Mouse (Mus musculus): ENCODE results near the gene Cacna1g.
A peak's percentile ranks its signal among the peaks of the same experiment; 100 is the strongest.

Gene Cacna1g

DNA sequence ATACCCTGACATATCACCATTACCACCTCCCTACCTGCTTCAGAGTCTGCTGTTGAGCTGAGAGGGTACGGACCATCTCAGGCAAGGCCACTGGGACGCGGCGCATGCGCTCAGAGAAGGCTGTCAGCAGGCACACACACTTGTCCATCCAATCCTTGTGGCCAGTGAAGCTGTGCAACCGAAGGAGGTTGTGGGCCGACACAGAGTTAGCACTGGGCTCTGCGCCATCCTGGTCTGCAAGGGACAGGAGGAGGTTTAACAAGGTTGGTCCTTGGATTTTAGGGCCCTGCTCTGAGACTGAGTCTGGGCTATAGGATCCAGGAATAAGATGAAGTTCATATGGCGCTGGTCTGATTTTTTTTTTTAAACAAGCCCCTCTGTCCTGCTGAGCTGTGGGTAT is 6.4 kb upstream of the Cacna1g start:
- no peak for DNase-seq

DNA sequence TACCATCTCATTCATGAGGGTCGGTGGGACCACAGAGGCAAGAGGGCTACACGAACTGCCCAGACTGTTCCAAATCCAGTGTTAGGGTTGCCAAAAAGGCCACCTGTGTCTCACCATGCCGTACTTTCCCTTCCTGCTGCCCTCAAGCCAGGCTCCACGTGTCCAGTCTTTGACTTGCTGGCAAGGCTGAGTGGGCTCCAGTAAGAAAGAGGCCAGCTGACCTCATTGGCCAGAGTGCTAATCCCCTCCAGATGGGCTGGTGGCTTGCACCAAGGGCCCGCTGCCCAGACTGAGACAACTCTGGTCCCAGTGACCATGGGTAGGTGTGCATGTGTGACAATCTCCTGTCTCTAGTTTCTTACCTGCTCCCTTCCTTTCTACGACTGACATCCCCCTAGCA is 3.7 kb upstream of the Cacna1g start:
- no peak for DNase-seq

DNA sequence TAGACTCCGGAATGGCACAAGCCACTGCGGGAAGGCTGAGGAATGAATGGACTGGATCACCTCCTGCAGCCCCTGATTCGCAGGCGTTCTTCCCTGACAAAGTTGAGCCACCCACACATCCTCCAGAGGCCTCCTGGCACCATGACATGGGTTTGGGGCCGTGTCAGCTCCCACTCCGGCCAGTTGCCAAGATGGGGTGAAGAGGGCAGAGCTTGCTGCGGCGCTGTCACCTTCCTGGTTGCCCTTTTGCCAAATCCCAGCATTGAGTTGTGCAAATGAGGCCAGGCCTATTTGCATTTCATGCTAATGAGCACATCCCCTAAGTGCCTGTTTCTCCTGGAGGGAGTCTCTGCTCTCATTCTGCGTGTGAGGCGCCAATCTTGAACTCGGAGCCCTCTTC is 1.7 kb upstream of the Cacna1g start:
- peak; percentile 49 to 70 for DNase-seq

DNA sequence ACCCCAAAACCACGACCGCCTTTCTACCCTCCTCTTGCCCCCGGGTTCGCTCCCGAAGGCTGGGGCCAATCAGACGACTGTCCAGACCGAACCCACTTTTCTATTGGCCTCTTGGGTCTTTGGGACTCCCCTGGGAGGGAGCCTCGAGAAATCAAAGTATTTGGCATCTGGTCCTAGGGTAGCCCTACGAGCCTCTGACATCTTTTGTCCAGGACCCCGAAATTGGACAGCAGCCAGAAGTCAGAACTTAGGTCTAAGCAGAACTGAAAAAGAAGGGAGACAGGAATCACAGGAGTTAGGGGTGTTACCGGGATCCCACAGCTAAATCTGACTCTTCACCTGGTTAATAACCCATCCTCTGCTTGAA is 529 bp upstream of the Cacna1g start:
- no peak for DNase-seq

DNA sequence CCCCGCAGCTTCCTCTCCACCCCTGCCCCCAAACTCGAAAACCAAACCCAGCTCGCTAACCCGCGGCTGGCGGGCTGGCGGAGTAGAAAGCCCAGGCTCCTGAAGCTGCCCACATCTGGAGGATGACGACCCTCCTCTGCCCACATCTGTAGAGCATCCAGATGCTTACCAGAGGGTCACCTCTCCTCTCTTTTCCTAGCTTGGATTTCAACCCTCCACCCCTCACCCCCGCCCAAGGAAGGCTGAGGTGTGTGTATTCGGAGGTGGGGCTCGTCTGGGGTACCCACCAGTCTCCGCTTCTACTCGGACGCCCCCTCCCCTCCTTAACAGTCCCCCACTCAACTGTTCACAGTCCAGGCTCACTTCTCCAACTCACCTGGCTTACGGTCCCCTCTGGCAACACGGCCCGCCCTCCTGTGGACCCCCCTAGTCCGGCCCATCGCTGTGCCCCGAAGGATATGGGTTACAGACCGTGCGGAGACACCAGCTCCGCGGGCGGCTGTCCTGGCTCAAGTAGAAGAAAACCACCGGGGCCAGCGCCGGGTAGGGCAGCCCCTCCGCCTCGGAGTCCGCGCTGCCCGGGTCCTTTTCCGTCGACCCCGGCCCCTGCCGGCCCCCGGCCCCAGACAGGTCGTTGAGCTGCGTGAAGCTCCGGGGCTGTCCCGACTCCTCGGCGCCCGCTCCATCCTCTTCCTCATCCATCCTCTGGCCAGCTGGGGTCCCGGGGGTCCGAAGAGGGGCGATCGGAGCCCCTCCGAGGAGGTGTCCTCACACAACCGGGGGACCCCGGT is 887 bp downstream of the Cacna1g start:
- DNase-seq: no peak

DNA sequence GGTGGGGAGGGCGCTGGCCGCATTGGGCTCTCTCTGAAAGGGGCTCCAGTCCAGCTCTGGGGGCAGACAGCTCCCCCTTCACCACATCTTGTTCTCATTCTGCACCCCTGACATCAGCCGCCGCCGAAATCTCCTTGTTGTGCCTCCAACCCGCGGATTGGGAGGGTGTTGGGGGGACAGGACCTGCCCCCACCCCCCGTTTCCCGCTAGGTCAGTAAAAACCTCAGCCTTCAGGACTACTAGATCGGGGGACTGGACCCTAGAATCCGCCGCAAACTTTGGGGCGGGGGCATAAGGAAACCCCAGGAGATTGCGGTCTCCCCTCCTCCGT is 1.4 kb downstream of the Cacna1g start:
- DNase-seq: no peak

DNA sequence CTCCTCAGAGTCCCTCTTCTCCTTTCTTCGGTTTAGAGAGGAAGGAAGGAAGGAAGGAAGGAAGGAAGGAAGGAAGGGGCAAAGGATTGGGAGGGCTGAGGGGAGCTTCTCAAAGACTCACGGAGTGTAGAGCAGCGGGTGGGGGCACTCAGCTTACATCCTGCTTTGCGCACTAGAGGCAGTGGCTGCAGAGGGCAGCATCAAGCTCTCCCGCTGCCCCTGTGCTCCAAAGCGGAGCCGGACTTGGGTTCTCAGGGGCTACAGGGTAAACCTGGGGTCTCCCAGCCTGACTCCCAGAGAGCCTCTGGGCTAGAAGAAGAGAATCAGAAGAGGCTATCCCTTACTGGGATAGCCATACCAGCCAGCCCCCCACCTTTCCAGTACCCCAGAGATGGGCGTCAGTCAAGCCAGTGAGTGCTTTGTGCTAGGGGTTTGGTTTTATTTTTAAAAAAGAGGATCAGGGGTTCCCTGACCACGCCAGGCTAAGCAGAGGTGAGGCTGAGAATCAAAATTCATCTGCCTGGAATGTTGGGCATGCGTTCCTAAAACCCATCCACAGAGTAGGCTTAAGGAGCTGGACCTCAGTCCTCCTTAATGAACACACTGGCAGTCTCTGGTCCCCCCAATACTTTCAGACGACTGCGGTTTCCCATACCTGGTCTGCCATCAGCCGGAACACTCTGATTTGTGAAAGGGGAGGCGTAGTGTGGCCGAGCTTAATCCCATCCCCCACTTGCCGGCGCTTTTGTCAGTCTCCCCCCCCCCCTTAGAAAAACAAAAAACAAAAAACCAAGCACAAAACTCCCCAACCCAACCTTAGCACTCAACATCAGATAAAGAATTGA is 2.0 kb downstream of the Cacna1g start:
- DNase-seq: no peak

DNA sequence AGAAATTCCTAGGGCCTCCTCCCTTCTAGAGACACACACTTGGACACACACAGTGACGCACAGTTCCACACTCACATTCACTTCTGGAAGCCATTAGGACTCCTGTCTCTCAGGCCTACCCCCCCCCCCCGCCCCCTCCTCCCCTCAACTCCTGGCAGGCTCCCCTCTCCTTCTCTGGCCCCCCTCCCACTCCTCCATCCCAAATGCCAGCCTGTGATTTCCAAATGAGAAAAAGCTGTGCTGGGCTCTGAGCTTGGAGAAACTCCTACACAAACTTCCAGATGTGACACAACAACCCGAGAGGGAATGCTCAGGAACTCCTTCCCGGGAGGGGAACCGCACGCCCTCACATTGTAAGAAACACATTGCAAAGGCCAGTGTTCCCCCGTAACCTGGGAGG is 3.6 kb downstream of the Cacna1g start:
- DNase-seq: no peak

DNA sequence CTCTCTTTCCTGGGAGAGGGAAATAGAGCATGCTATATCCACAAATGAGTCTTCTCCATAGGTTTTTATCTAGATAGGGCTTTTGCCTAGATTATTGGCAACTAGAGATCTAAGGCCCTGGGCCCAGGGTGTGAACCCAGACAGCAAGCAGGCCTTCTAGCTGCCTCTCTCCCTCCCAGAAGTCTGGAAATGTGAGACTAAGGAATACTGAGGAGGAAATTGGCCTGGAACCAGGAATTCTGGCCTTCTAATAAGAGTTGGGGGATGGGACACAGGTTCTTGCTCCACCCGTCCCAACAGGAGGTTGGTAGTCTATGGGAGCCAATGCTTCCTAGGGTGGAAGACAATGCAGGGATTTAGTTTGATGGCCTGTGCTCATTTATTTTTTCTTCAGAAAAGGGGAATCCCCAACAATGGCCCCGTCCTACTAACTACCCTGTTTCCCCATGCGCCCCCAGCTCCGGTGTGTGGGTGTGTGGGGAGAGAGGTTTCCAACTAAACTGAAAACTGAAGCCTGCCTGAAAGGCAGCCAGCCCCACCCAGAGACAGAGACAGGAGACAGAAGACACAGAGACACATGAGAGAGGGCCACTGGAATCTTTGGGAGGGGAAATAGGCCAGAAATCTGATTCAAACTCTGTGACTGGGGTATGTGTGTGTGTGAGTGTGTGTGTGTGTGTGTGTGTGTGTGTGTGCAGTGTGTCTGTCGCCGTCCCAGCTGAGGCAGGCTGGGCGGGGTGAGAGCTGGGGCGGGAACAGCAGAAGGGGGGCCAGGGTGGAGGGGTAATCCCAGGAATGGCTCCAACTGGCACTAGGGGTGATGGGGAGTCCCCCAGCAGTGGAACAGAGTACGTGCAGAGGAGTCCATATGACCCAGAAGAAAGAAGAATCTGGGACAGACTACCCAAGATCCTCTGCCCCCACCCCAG is 4.6 kb downstream of the Cacna1g start:
- DNase-seq: no peak

DNA sequence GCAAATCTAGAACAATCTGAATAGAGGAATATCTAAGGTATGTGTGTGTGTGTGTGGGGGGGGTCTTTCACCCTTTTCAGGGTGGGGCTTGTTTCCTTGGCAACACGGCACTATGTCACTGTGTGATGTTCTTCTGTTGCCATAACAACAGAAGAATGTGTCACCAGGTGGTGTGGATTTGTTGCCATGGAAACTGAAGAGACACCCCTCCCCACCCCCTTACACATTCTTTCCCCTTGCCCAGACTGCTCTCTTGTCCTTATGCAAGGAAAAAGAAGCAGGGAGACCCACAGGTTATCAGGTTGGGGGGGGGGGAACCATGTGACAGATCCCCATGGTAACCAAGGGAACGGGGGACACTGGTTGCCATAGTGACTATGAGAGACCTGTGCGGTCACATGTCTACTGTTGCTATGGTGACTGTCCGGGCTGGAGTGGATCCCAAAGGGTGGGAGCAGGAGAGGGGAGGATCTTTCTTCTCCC is 5.4 kb downstream of the Cacna1g start:
- no peak for DNase-seq

DNA sequence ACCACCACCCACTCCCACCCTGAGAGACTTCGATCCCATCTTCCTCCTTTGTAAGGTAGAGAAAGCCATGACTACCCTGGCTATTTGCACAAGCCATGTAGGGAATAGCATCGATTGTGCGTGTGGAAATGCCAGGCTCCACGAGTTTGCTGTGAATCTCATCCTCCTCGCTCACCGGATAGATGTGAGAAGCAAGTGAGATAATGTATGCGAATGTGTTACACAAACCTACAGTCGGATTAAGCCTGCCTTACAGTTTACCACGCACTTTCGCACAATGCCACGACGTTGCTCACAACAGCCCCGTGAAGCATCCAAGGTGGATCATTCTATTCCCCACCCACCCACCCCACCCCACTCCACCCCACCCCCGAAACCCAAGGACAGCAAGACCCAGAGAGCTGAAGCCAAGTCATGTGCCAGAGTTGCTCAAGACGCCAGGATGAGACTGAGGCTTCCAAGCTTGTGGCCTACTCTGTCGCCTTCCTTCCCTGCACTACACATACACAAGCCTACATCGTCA is 7.6 kb downstream of the Cacna1g start:
- DNase-seq: no peak

DNA sequence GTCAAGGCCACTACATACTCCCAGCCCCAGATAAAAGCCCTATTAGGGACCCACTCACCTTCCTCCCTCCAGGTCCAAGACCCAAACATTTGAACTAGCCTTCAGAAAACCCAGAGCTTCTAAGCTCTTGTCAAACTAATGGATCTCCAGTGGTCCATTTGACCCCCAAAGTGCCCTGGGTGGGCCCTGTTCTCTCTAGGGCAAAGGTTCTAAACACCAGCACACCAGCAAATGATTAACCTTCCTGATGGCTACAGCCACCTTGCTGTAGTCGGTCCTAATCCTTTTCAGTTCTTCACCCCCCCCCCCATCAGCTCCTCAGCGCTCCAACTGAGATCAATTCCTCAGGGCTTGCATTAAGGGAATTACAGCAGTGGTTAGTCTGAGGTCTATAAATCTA is 9.8 kb downstream of the Cacna1g start:
- DNase-seq: peak in 1 of 2 experiments; percentile 68

DNA sequence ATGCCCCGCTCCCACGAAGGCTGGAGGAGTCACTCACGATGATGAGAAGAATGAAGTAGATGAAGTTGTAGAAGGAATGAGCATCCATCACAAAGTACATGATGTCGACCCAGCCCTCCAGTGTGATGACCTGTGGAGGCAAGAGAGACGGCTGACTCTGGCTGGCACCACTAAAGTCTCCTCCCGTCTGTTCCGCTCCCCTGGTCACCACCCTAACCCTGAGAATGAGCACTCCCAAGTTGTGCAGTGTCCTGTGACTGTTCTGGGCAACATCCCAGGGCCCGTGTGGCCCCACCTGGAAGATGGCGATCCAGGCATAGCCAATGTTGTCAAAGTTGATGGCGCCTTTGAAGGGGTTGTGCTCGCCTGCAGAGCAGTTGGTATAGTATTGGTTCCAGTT is 12.1 kb downstream of the Cacna1g start:
- DNase-seq: peak; percentile 70 to 88

DNA sequence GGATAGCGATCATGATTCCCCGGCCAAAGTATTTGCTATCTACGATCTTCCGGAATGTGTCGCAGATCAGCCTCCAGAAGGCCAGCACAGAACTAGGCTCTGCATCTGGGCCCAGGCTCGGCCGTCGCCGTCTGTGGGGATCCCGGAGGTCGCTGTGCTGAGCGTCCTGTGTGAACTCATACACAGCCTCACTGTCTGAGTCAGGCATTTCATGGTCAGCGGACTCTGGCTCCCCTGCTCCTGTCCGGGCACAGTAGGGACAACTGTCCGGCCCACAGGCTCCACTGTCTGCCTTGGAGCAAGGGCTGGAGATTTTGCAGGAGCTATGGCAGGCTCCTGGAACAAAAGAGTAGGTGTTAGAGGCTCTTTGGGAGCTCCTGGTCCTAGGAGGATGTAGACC is 17.0 kb downstream of the Cacna1g start:
- no peak for DNase-seq

DNA sequence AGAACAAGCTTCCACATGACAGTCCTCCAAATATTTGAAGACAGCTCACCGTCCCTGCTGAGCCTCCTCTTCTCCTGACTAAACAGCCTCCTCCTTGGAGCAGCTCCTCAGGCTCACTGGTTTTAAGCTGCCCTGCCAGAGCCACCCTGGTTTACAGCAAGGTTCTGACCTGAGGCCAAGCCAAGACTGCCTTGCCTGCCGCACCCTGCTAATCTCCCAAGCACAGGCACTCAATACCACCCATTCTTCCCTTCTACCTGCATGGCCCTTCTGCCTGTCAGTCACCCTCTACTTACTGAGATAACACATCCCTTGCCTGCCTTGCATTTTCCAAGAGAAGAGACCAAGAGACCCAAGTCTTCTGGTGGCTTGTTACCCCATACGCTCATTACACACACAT is 17.7 kb downstream of the Cacna1g start:
- DNase-seq: no peak

DNA sequence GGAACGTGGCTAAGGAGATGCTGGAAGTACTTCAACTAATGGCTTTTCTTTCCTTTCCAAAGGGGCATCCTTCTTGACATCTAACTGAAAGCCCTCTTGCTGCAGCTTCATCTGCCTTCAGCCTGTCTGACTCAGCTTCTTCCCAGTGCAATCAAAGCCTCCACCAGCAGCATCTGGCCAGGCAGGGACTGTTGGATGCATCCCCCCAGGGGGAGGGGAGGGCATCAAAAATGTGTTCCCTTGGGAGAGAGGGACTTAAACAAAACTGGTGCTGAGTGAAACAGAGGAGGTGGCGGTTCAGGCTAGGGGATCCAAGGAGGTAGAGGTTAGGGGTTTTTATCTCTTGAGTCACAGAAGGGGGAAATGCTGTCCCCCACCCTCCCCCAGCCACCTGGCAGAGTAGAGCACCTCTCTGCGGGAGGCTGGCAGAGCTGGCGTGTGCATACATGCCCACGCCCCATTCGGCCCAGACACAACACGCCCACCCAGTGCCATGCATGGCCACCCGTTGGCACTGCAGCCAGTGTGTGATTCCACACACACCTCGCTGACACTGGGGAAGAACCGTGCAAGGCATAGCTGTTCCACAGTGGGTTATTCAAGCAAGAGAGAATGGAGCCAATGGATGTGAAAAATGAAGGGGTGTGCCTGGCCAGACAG is 18.7 kb downstream of the Cacna1g start:
- no peak for DNase-seq

DNA sequence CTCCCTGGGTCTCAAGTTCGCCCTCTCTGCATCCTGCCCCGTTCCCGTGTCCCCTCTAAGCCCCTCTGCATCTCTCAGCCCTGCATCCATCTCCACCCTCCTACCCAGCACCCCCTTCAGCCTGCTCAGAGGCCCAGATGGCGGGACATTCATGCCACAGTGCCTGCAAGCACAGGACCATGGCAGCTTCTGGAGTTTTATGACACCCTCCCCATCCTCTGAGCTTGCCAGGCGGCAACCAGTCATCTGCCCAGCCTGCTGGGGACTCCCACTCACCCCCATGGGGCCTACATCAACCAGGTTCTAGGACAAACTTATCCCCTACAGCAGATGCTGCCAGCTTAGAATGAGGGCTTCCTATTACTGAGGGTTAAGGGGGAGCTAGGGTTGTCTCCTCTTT is 19.2 kb downstream of the Cacna1g start:
- no peak for DNase-seq

DNA sequence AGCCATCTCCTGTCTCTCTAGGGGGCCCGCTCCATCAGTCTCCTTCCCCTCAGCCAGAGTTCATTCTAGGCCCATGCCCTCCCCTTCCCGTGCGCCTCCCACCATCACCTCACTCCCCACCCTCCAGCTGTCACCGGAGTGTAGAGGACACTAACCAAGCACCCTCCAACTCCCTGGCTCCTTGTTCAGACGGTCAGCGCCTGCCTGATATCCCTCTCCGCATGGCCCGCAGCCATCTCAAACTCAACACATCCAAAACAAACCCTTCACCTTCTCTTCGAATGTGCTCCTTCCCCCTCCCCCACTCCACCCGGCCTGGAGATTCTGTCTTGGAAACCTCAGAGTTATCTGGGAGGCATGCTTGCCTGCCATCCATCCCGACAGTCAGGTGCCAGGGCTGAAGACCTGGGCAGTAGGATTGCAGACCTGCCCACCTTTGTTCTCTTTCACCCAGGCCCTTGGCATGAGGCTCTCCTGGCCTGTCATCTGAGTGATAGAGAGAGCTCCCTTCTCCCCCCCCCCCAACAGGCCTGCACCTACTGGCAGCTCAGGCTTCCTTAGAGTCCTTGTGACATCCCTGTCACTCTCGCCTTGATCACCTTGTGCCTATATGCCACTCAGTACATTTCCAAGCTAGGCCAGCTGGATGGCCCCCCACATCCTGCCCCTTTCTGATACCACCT is 22.8 kb downstream of the Cacna1g start:
- DNase-seq: no peak

DNA sequence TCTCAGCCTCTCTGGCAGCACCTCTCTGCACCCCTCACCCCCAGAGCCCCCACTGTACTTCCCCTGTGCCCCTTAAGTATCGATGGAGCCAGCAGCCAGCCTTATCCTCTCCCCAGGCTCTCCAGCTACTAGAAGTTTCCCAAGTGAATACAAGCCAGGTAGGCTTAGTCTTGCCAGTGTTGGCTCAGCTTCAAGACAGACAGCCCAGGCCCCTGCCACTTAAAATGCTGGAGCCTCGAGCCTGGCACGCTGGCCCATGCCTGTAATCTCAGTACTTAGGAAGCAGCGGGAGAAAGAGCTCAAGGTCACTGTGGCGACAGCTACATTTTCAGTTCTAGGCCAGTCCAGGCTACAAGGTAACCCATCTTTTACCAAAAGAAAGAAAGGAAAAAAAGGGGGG is 24.1 kb downstream of the Cacna1g start:
- no peak for DNase-seq

DNA sequence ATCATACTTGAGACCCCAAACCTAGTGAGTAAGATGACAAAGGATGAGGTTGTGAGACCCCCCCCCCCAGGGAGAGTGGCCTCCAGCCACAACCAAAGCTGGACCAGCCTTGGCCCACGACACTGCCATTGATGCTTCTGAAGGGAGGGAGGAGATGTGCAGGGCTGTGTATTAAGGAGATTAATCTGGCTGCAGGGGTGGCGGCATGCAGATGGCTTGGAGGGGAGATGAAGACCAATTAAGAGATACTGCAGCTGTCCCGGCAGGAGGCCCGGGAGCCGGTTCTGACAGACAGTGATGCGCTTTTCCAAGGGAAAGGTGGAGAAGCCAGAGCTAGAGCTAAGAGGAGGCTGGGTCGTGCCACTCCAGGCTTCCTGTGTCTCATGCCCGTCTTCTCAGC is 24.8 kb downstream of the Cacna1g start:
- no peak for DNase-seq

DNA sequence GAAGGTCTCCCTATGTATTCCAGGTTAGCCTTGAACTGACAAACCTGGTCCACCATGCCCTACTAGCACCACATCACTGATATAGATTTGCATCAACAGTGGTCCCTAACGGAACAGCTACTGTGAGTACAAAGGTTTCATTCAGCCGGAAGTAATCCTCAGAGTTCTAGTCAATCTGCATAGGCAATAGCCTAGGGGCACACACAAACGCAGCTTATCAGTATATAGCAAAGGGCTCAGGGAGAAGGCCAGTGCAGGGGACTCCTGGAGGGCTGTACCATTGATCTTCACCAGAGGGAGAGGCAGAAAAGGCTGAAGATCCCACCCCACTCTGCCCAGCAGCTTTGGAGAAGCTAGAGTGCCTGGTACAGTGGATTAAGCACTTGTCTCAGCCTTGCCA is 27.0 kb downstream of the Cacna1g start:
- DNase-seq: no peak

DNA sequence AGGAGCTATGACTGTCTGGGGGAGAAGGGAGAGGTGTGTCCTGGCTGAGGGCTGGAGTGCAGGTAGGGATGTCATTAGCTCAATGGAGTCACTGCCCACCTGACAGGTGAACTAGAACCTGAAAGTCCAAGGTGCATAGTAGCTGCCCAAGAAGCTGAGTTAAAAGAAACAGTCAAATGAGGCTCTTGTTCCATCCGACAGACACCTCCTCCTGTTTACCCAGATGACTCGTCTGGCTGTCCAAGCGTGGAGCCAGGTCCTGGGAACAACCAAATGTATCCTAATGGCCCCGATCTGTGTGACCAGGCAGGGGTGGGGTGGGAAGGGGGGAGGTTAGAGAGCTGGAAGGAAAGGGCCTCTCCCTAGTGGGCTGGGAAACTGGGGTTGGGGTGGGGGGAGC is 28.7 kb downstream of the Cacna1g start:
- peak; percentile 30 to 80 for DNase-seq
